Mouse (Mus musculus) stomach, postnatal 0 days (tissue): ENCODE data around the gene Naaladl2.

Experiments used
- CTCF ChIP-seq: IDR thresholded peaks from 2 replicates; pipeline ENCODE4 v1.5.1; 2016; ENCODE audit warnings: antibody characterized with exemption, low read depth, mild to moderate bottlenecking, moderate library complexity
- EP300 ChIP-seq: optimal IDR thresholded peaks from 2 replicates; pipeline ENCODE3; 2016; ENCODE audit warnings: antibody characterized with exemption

- TF ChIP-seq CTCF, result no peak
- TF ChIP-seq EP300, result no peak
Measured at GRCm38 (mm10) chr3:24938507-24939182, 205.4 kb downstream of the Naaladl2 start.
